Mouse (Mus musculus) liver, adult 2 months (tissue): ENCODE data around the gene Serpinf1.

ENCODE experiments used
- CTCF ChIP-seq: fragments of 200-500 bp; IDR thresholded peaks from 2 replicates; pipeline ENCODE4 v1.5.1; 2011; ENCODE audit warnings: low read depth, low read length, control low read depth
- POLR2A ChIP-seq: fragments of 200-500 bp; IDR thresholded peaks from 2 replicates; pipeline ENCODE4 v1.6.1; 2011; ENCODE audit warnings: low read length, control low read depth; ENCODE audit not compliant: insufficient read depth; ENCODE audit errors: extremely low read depth

DNA sequence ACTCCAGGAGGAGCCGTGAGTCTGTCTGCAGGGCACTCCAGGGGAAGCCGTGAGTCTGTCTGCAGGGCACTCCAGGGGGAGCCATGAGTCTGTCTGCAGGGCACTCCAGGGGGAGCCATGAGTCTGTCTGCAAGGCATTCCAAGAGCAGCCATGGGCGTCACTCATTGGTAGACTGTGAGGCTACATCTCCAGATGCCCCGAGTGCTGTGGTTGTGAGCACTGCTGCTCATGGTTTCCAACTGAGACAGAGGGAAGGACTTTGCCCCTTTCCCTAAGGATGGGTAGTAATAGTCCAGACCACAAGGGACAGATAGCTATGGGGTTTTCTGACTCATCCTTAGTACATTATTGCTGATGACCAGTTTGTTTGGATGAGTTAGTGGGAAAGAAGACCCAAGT is 16.4 kb downstream of the Serpinf1 start:
- no peak for TF ChIP-seq CTCF
- no peak for TF ChIP-seq POLR2A
